Mouse (Mus musculus) embryonic facial prominence, embryonic 11.5 days (tissue): ENCODE measurements at regions not wholly inside any gene's neighbourhood (a gene's known extent, or its start where the extent isn't known, plus 50 kb on each side); places are given as distances from the start of the nearest gene placed in this dataset.

ENCODE experiments used
- ATAC-seq: fragments of 200-750 bp; cut with Nextera tagmentation; replicated peaks from 2 replicates; pipeline ENCODE4 v1.8.0; 2017; ENCODE audit warnings: low read depth; ENCODE audit not compliant: insufficient number of reproducible peaks, low FRiP score, low TSS enrichment
- DNase-seq: peaks from one replicate; pipeline ENCODE4 v3.0.0-alpha.2; 2015; ENCODE audit warnings: low spot score
- H3K27ac ChIP-seq: fragments of 300-500 bp; sonication (generic); replicated peaks from 2 replicates; pipeline ENCODE4 v1.5.1; 2014; ENCODE audit warnings: mild to moderate bottlenecking, low read depth, low read length, control low read depth
- H3K27me3 ChIP-seq: fragments of 300-500 bp; sonication (generic); 2 replicates; pipeline ENCODE4 v1.6.1; 2014; ENCODE audit warnings: mild to moderate bottlenecking, low read length, moderate library complexity, mixed read lengths; ENCODE audit not compliant: control insufficient read depth, insufficient read depth
- H3K36me3 ChIP-seq: fragments of 300-500 bp; sonication (generic); replicated peaks from 2 replicates; pipeline ENCODE4 v1.6.1; 2014; ENCODE audit warnings: low read depth, mild to moderate bottlenecking, low read length, moderate library complexity, mixed read lengths; ENCODE audit not compliant: control insufficient read depth, insufficient read depth
- H3K4me1 ChIP-seq: fragments of 300-500 bp; sonication (generic); 2 replicates; pipeline ENCODE4 v1.6.1; 2014; ENCODE audit warnings: low read length, mixed read lengths; ENCODE audit not compliant: control insufficient read depth, insufficient read depth
- H3K4me2 ChIP-seq: fragments of 300-500 bp; sonication (generic); 2 replicates; pipeline ENCODE4 v1.6.1; 2014; ENCODE audit warnings: low read depth, mild to moderate bottlenecking, control low read depth, low read length, moderate library complexity
- H3K4me3 ChIP-seq: fragments of 300-500 bp; sonication (generic); 2 replicates; pipeline ENCODE4 v1.5.1; 2014; ENCODE audit warnings: low read depth, low read length, control low read depth
- H3K9ac ChIP-seq: fragments of 300-500 bp; sonication (generic); replicated peaks from 2 replicates; pipeline ENCODE4 v1.6.1; 2014; ENCODE audit warnings: mild to moderate bottlenecking, control low read depth, low read length
- H3K9me3 ChIP-seq: fragments of 300-500 bp; sonication (generic); replicated peaks from 2 replicates; pipeline ENCODE4 v1.6.1; 2016; ENCODE audit warnings: mild to moderate bottlenecking, low read length, inconsistent platforms, mixed read lengths; ENCODE audit not compliant: control insufficient read depth
- WGBS: fragments of 180-500 bp; shearing (Covaris S2); extraction: QIAGEN DNeasy Blood & Tissue Kit; methylation state at CpG from one replicate; pipeline ENCODE4 v1.1.7; 2014; 5-methylcytosine and 5-hydroxymethylcytosine counted together

- H3K36me3 ChIP-seq: no peaks in the 10 kb centered on the region
- DNase-seq (no peak), ATAC-seq (no peak)
- no peak overlapping the region for H3K4me2 ChIP-seq
- H3K27ac ChIP-seq: no peak overlapping the region
- H3K9me3 ChIP-seq: no peaks in the 10 kb centered on the region
- 76% methylated on average over 1 of the region's 1 CpGs for WGBS
- H3K4me1 ChIP-seq: no peaks in the 10 kb centered on the region
- no peak overlapping the region for H3K9ac ChIP-seq
- no peaks in the 10 kb centered on the region for H3K27me3 ChIP-seq
- no peak overlapping the region for H3K4me3 ChIP-seq
Measured at GRCm38 (mm10) chr12:17601245-17602023, 56.8 kb downstream of the Odc1 start.

GRCm38 (mm10) chr12:17603576-17603975 lies 59.0 kb downstream of the Odc1 start:
- H3K9me3 ChIP-seq: no peaks in the 10 kb centered on the region
- H3K36me3 ChIP-seq: no peaks in the 10 kb centered on the region
- 86% methylated on average over 2 of the region's 2 CpGs for WGBS
- H3K4me2 ChIP-seq: no peak overlapping the region
- ATAC-seq (no peak), DNase-seq (no peak)
- H3K27me3 ChIP-seq: no peaks in the 10 kb centered on the region
- no peak overlapping the region for H3K27ac ChIP-seq
- H3K4me1 ChIP-seq: no peaks in the 10 kb centered on the region
- no peak overlapping the region for H3K9ac ChIP-seq
- H3K4me3 ChIP-seq: no peak overlapping the region

- Histone ChIP-seq H3K9me3 (no peaks in the 10 kb centered on the region), H3K4me2 (no peak overlapping the region), H3K4me3 (no peak overlapping the region), H3K9ac (no peak overlapping the region), H3K27ac (no peak overlapping the region), H3K36me3 (no peaks in the 10 kb centered on the region), H3K27me3 (no peaks in the 10 kb centered on the region), H3K4me1 (no peaks in the 10 kb centered on the region)
- 69% methylated on average over 1 of the region's 1 CpGs for WGBS
- no peak for ATAC-seq
- DNase-seq: no peak
Measured at GRCm38 (mm10) chr12:17610384-17610783, 65.8 kb downstream of the Odc1 start.

- no peaks in the 10 kb centered on the region for H3K36me3 ChIP-seq
- WGBS: 70% methylated on average over 3 of the region's 3 CpGs
- H3K9me3 ChIP-seq: no peaks in the 10 kb centered on the region
- no peaks in the 10 kb centered on the region for H3K27me3 ChIP-seq
- DNase-seq: no peak
- no peak overlapping the region for H3K9ac ChIP-seq
- H3K27ac ChIP-seq: no peak overlapping the region
- ATAC-seq: no peak
- H3K4me1 ChIP-seq: no peaks in the 10 kb centered on the region
- H3K4me3 ChIP-seq: no peak overlapping the region
- no peak overlapping the region for H3K4me2 ChIP-seq
Measured at GRCm38 (mm10) chr12:17611988-17612387, 67.4 kb downstream of the Odc1 start.

- 24% methylated on average over 2 of the region's 2 CpGs for WGBS
- no peak overlapping the region for H3K4me3 ChIP-seq
- ATAC-seq: no peak
- no peaks in the 10 kb centered on the region for H3K4me1 ChIP-seq
- no peaks in the 10 kb centered on the region for H3K9me3 ChIP-seq
- H3K4me2 ChIP-seq: no peak overlapping the region
- no peak for DNase-seq
- H3K27me3 ChIP-seq: no peaks in the 10 kb centered on the region
- H3K36me3 ChIP-seq: no peaks in the 10 kb centered on the region; the same call in 1 of the 2 replicates
- H3K9ac ChIP-seq: no peak overlapping the region
- no peak overlapping the region for H3K27ac ChIP-seq
Measured at GRCm38 (mm10) chr12:17618300-17618699, 72.4 kb upstream of the Hpcal1 start.

GRCm38 (mm10) chr12:17620226-17620625 lies 70.4 kb upstream of the Hpcal1 start:
- Histone ChIP-seq H3K36me3 (no peaks in the 10 kb centered on the region; the same call in 1 of the 2 replicates), H3K9me3 (no peaks in the 10 kb centered on the region), H3K4me3 (no peak overlapping the region), H3K4me1 (no peaks in the 10 kb centered on the region), H3K9ac (no peak overlapping the region), H3K27me3 (no peaks in the 10 kb centered on the region), H3K4me2 (no peak overlapping the region), H3K27ac (no peak overlapping the region)
- 56% methylated on average over 6 of the region's 6 CpGs for WGBS
- no peak for DNase-seq
- ATAC-seq: no peak

GRCm38 (mm10) chr12:17621487-17621888 lies 69.2 kb upstream of the Hpcal1 start:
- no peak overlapping the region for H3K4me2 ChIP-seq
- WGBS: 29% methylated on average over 6 of the region's 6 CpGs
- DNase-seq: no peak
- H3K4me3 ChIP-seq: no peak overlapping the region
- no peak for ATAC-seq
- no peaks in the 10 kb centered on the region for H3K27me3 ChIP-seq
- H3K27ac ChIP-seq: no peak overlapping the region
- no peaks in the 10 kb centered on the region; the same call in 1 of the 2 replicates for H3K36me3 ChIP-seq
- no peak overlapping the region for H3K9ac ChIP-seq
- no peaks in the 10 kb centered on the region for H3K4me1 ChIP-seq
- H3K9me3 ChIP-seq: no peaks in the 10 kb centered on the region

- Histone ChIP-seq H3K4me2 (no peak overlapping the region), H3K36me3 (no peaks in the 10 kb centered on the region; the same call in 1 of the 2 replicates), H3K4me1 (no peaks in the 10 kb centered on the region), H3K9ac (no peak overlapping the region), H3K9me3 (no peaks in the 10 kb centered on the region), H3K27me3 (no peaks in the 10 kb centered on the region), H3K27ac (no peak overlapping the region), H3K4me3 (no peak overlapping the region)
- 39% methylated on average over 8 of the region's 8 CpGs for WGBS
- DNase-seq: no peak
- ATAC-seq: no peak
Measured at GRCm38 (mm10) chr12:17622509-17623005, 68.1 kb upstream of the Hpcal1 start.
